Comparison of ENCODE assay signal across 9 mouse cellular contexts in the genomic region with DNA sequence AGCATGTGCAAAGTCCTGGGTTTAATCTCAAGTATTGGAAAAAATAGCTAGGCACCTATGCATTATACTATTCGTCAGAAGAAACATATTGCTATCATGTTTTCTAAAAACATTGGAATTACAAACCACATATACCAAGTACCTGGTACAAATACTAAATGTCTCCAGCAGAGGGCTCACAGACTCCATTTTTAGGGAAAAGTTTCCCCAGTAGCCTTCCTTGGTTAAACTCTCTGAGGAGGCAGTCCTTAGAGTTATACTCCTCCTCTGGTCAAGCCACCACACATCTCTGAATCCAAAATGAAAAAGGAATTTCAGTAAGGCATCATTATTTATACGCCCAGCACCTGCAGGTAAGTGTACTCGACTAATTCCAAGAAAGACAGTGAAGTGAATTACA.
A peak's percentile ranks its signal among the peaks of the same experiment; 100 is the strongest.
DNase-seq lines count a peak whose midpoint lies in the region; ATAC-seq and TF ChIP-seq lines count a peak whose summit lies in the region.
"Had no signal": no experiment of that assay in that cellular context is flagged by ENCODE, and none has a peak within 500 bp of the region (broad histone marks: within the 10 kb centered on the region; RNA-seq: fewer than 3 reads in every experiment).

No protein-coding gene starts in this region.

- H3K4me1 ChIP-seq in heart, postnatal 0 days (ENCODE audit: control insufficient read depth, insufficient read depth): no peaks in the 10 kb centered on the region
- H3K4me1 ChIP-seq in embryonic facial prominence, embryonic 11.5 days (ENCODE audit: control insufficient read depth, insufficient read depth, low read length): no peaks in the 10 kb centered on the region
- no peaks in the 10 kb centered on the region for H3K4me1 ChIP-seq in midbrain, embryonic 16.5 days (ENCODE audit: control insufficient read depth, insufficient read depth, low read length)
- H3K4me1 ChIP-seq: stomach, embryonic 15.5 days had no signal

- H3K27me3 ChIP-seq in heart, postnatal 0 days (ENCODE audit: control insufficient read depth, insufficient read depth, low read length): no peaks in the 10 kb centered on the region
- H3K27me3 ChIP-seq in embryonic facial prominence, embryonic 11.5 days (ENCODE audit: control insufficient read depth, insufficient read depth, low read length): no peaks in the 10 kb centered on the region
- H3K27me3 ChIP-seq in midbrain, embryonic 16.5 days (ENCODE audit: control insufficient read depth, insufficient read depth, low read depth, low read length): no peaks in the 10 kb centered on the region
- H3K27me3 ChIP-seq: stomach, embryonic 15.5 days had no signal

- no peak for ATAC-seq in heart, postnatal 0 days (ENCODE audit: insufficient read depth, low read depth)
- no peak for ATAC-seq in embryonic facial prominence, embryonic 11.5 days (replicated peaks; ENCODE audit: insufficient number of reproducible peaks, low FRiP score, low TSS enrichment, low read depth)
- peak; percentile 80 for ATAC-seq in midbrain, embryonic 16.5 days

- peak; percentile 67 for DNase-seq in heart, postnatal 0 days (ENCODE audit: low spot score)
- DNase-seq in heart, postnatal 25 days (ENCODE audit: low spot score): no peak
- peak; percentile 73 for DNase-seq in adrenal gland, postnatal 10 days
- peak; percentile 82 for DNase-seq in embryonic facial prominence, embryonic 11.5 days (ENCODE audit: low spot score)
- DNase-seq in induced T-regulatory cell, adult 2 months (ENCODE audit: low read depth): peak; percentile 14
- peak; percentile 34 for DNase-seq in left cerebral cortex, adult 11 months (ENCODE audit: low spot score)
- no peak for DNase-seq in spleen, postnatal 4 days (ENCODE audit: low spot score in 2 of 2)

- H3K4me2 ChIP-seq in heart, postnatal 0 days (ENCODE audit: low read depth, low read length): no peak overlapping the region
- no peak overlapping the region for H3K4me2 ChIP-seq in embryonic facial prominence, embryonic 11.5 days (ENCODE audit: low read depth, low read length)
- no peak overlapping the region for H3K4me2 ChIP-seq in midbrain, embryonic 16.5 days (ENCODE audit: low read length)
- H3K4me2 ChIP-seq: stomach, embryonic 15.5 days had no signal

- no peaks in the 10 kb centered on the region for H3K9me3 ChIP-seq in heart, postnatal 0 days (replicated peaks; ENCODE audit: control insufficient read depth, low read length)
- no peaks in the 10 kb centered on the region for H3K9me3 ChIP-seq in embryonic facial prominence, embryonic 11.5 days (replicated peaks; ENCODE audit: control insufficient read depth, low read length)
- H3K9me3 ChIP-seq in midbrain, embryonic 16.5 days (replicated peaks; ENCODE audit: control insufficient read depth, low read length, poor library complexity, severe bottlenecking): no peaks in the 10 kb centered on the region
- H3K9me3 ChIP-seq: stomach, embryonic 15.5 days had no signal

- peak; percentile 77 for TF ChIP-seq CTCF in heart, postnatal 0 days (IDR thresholded peaks at IDR 0.05; ENCODE audit: low read depth)

- H3K36me3 ChIP-seq in heart, postnatal 0 days (replicated peaks; ENCODE audit: control insufficient read depth, insufficient read depth, low read length): no peaks in the 10 kb centered on the region
- no peaks in the 10 kb centered on the region for H3K36me3 ChIP-seq in embryonic facial prominence, embryonic 11.5 days (replicated peaks; ENCODE audit: control insufficient read depth, insufficient read depth, low read depth, low read length)
- H3K36me3 ChIP-seq in midbrain, embryonic 16.5 days (ENCODE audit: control insufficient read depth, insufficient read depth, low read length): no peaks in the 10 kb centered on the region
- H3K36me3 ChIP-seq: stomach, embryonic 15.5 days had no signal

- WGBS in heart, postnatal 0 days: 22% methylated on average over 3 of the region's 3 CpGs
- 27% methylated on average over 3 of the region's 3 CpGs for WGBS in embryonic facial prominence, embryonic 11.5 days
- 32% methylated on average over 3 of the region's 3 CpGs for WGBS in midbrain, embryonic 16.5 days

- no peak overlapping the region for H3K4me3 ChIP-seq in heart, postnatal 0 days (ENCODE audit: low read depth, low read length)
- H3K4me3 ChIP-seq in embryonic facial prominence, embryonic 11.5 days (ENCODE audit: low read depth, low read length): no peak overlapping the region
- no peak overlapping the region for H3K4me3 ChIP-seq in midbrain, embryonic 16.5 days (ENCODE audit: low read depth, low read length)
- H3K4me3 ChIP-seq: stomach, embryonic 15.5 days had no signal

- TF ChIP-seq EP300 in heart, postnatal 0 days (IDR thresholded peaks at IDR 0.05; ENCODE audit: low read depth): no peak

- intact Hi-C loops in heart, postnatal 25 days (cut with DNase I): loop anchor here (1.0 to 10.0 kb wide), 2 partner anchors 174 to 454 kb away; no protein-coding TSS in a partner anchor

- no peak overlapping the region for H3K9ac ChIP-seq in heart, postnatal 0 days (replicated peaks; ENCODE audit: low read depth, low read length)
- H3K9ac ChIP-seq in embryonic facial prominence, embryonic 11.5 days (replicated peaks; ENCODE audit: low read length): no peak overlapping the region
- no peak overlapping the region for H3K9ac ChIP-seq in midbrain, embryonic 16.5 days (ENCODE audit: low read depth, low read length)
- H3K9ac ChIP-seq: stomach, embryonic 15.5 days had no signal

- H3K27ac ChIP-seq in heart, postnatal 0 days (ENCODE audit: low read depth): no peak overlapping the region
- no peak overlapping the region for H3K27ac ChIP-seq in embryonic facial prominence, embryonic 11.5 days (replicated peaks; ENCODE audit: low read depth, low read length)
- no peak overlapping the region for H3K27ac ChIP-seq in midbrain, embryonic 16.5 days (ENCODE audit: low read length)
- H3K27ac ChIP-seq: stomach, embryonic 15.5 days had no signal

Comparison
In these comparisons a context has a peak if more than half of its experiments do, and no peak if none do; other contexts are left out.
1. DNase-seq: peak in heart, postnatal 0 days (single experiment), adrenal gland, postnatal 10 days (single experiment), embryonic facial prominence, embryonic 11.5 days (single experiment), induced T-regulatory cell, adult 2 months (single experiment) and left cerebral cortex, adult 11 months (single experiment); none in heart, postnatal 25 days (single experiment) and spleen, postnatal 4 days (0 of 2).